Comparison of ENCODE assay signal across 49 mouse cellular contexts in genomic region chr7:45426556-45426955, GRCm38 (mm10). TPM values are rescaled to one million over a fixed set of nuclear protein-coding genes. Genes with fewer than 3 reads are reported as not detected.
"Had no signal": no experiment of that assay in that cellular context is flagged by ENCODE, and none has a peak within 500 bp of the region (broad histone marks: within the 10 kb centered on the region; RNA-seq: fewer than 3 reads in every experiment).

No protein-coding gene starts in this region.

- H3K4me3 ChIP-seq: heart, embryonic 12.5 days; heart, embryonic 13.5 days; heart, embryonic 15.5 days; hindbrain, embryonic 10.5 days; hindbrain, embryonic 12.5 days; hindbrain, embryonic 13.5 days; hindbrain, embryonic 15.5 days; intestine, embryonic 15.5 days; kidney, embryonic 15.5 days; layer of hippocampus, adult 2 months; left cerebral cortex, adult 2 months had no signal

- H3K9me3 ChIP-seq: heart, embryonic 12.5 days; heart, embryonic 13.5 days; heart, embryonic 15.5 days; hindbrain, embryonic 10.5 days; hindbrain, embryonic 12.5 days; hindbrain, embryonic 13.5 days; hindbrain, embryonic 15.5 days; intestine, embryonic 15.5 days; kidney, embryonic 15.5 days had no signal

- H3K9ac ChIP-seq: heart, embryonic 12.5 days; heart, embryonic 13.5 days; heart, embryonic 15.5 days; hindbrain, embryonic 12.5 days; hindbrain, embryonic 13.5 days; hindbrain, embryonic 14.5 days; hindbrain, embryonic 15.5 days; intestine, embryonic 15.5 days; kidney, embryonic 15.5 days had no signal

- H3K27ac ChIP-seq: heart, embryonic 13.5 days; heart, embryonic 15.5 days; hindbrain, embryonic 10.5 days; hindbrain, embryonic 12.5 days; hindbrain, embryonic 13.5 days; hindbrain, embryonic 14.5 days; hindbrain, embryonic 15.5 days; hindbrain, postnatal 0 days; intestine, embryonic 15.5 days; kidney, embryonic 15.5 days; kidney, postnatal 0 days; layer of hippocampus, adult 2 months; left cerebral cortex, adult 2 months had no signal

- H3K4me2 ChIP-seq: heart, embryonic 11.5 days; heart, embryonic 12.5 days; heart, embryonic 13.5 days; heart, embryonic 15.5 days; hindbrain, embryonic 12.5 days; hindbrain, embryonic 13.5 days; hindbrain, embryonic 14.5 days; hindbrain, embryonic 15.5 days; intestine, embryonic 15.5 days; kidney, embryonic 15.5 days had no signal

- H3K4me1 ChIP-seq: heart, embryonic 13.5 days; heart, embryonic 15.5 days; hindbrain, embryonic 10.5 days; hindbrain, embryonic 15.5 days; intestine, embryonic 15.5 days; kidney, embryonic 15.5 days had no signal

- DNase-seq: heart, postnatal 10 days; heart, postnatal 14 days; heart, postnatal 36 days; heart, postnatal 4 days; kidney, adult 11 months; kidney, adult 18-20 months; kidney, adult 2 months; kidney, adult 8-10 months; kidney, adult 9 months; kidney, postnatal 10 days; kidney, postnatal 14 days; kidney, postnatal 25 days; kidney, postnatal 36 days; kidney, postnatal 4 days; layer of hippocampus, adult 9-11 months; layer of hippocampus, postnatal 36 days had no signal

- ATAC-seq: hindbrain, embryonic 16.5 days; hindbrain, postnatal 0 days; inflammation-experienced regulatory T-cells, adult 6 months; intestine, embryonic 15.5 days; intestine, embryonic 16.5 days; intestine, postnatal 0 days had no signal

- H3K27me3 ChIP-seq: heart, embryonic 13.5 days; intestine, embryonic 15.5 days; kidney, embryonic 15.5 days had no signal

RNA-seq across cellular contexts. Expression of gene Lhb, which starts 5.9 kb away (rescaled TPM):
- total RNA-seq: heart, postnatal 10 days; heart, postnatal 14 days; heart, postnatal 25 days; heart, postnatal 36 days; heart, postnatal 4 days; hematopoietic stem cell, adult 5-6 weeks; hindbrain, postnatal 0 days; layer of hippocampus, adult 2 months; layer of hippocampus, postnatal 36 days; left cerebral cortex, adult 18-20 months; left cerebral cortex, adult 2 months had no signal
- polyA plus RNA-seq: heart, embryonic 12.5 days; heart, embryonic 13.5 days; heart, embryonic 14.5 days; heart, embryonic 15.5 days; heart, postnatal 0 days; hindbrain, embryonic 11.5 days; inflammation-experienced regulatory T-cells, adult 6 months; intestine, embryonic 16.5 days; intestine, postnatal 0 days; kidney, adult 2 months; kidney, embryonic 14.5 days; kidney, embryonic 15.5 days; kidney, embryonic 16.5 days; kidney, postnatal 0 days; large intestine, adult 2 months had no signal

RNA-seq across cellular contexts. Expression of gene Ntf5, which starts 13.1 kb away (rescaled TPM):
- total RNA-seq: layer of hippocampus, adult 18-20 months; layer of hippocampus, adult 2 months; left cerebral cortex, adult 2 months had no signal

RNA-seq across cellular contexts. Expression of gene Kcna7, which starts 21.1 kb away (rescaled TPM):
- total RNA-seq: hematopoietic stem cell, adult 5-6 weeks; layer of hippocampus, adult 18-20 months; layer of hippocampus, adult 2 months; layer of hippocampus, postnatal 10 days; layer of hippocampus, postnatal 14 days; layer of hippocampus, postnatal 25 days; layer of hippocampus, postnatal 36 days; left cerebral cortex, adult 18-20 months; left cerebral cortex, adult 2 months had no signal
- polyA plus RNA-seq: hindbrain, embryonic 10.5 days; hindbrain, embryonic 11.5 days; hindbrain, embryonic 12.5 days; hindbrain, embryonic 13.5 days; hindbrain, embryonic 14.5 days; hindbrain, embryonic 15.5 days; hindbrain, postnatal 0 days; inflammation-experienced regulatory T-cells, adult 6 months; intestine, embryonic 14.5 days; kidney, embryonic 14.5 days; kidney, embryonic 15.5 days; kidney, embryonic 16.5 days had no signal
